Mouse (Mus musculus) heart, embryonic 14.5 days (tissue): ENCODE data around the gene 4930402F06Rik. TPM values are rescaled to one million over a fixed set of nuclear protein-coding genes. Genes with fewer than 3 reads are reported as not detected.

ENCODE experiments used
- ATAC-seq: fragments of 200-750 bp; cut with Nextera tagmentation; 2 replicates; pipeline ENCODE4 v1.8.0; 2017; ENCODE audit warnings: low read depth, moderate TSS enrichment; ENCODE audit not compliant: insufficient number of reproducible peaks, insufficient read depth, low FRiP score
- H3K27ac ChIP-seq, 2 experiments: fragments of 200-500 bp in 1 of 2; fragments of 300-500 bp in 1 of 2; sonication (generic) in 1 of 2; replicated peaks in 1 of 2; 2 replicates each; pipeline ENCODE4 v1.5.1; 2012 to 2014; ENCODE audit warnings: low read depth in 2 of 2, low read length in 2 of 2, control low read depth in 1 of 2, mild to moderate bottlenecking in 1 of 2, mixed read lengths in 1 of 2; ENCODE audit not compliant: control insufficient read depth in 1 of 2, insufficient read depth in 1 of 2
- H3K27me3 ChIP-seq: fragments of 300-500 bp; sonication (generic); 2 replicates; pipeline ENCODE4 v1.6.1; 2014; ENCODE audit warnings: mild to moderate bottlenecking, low read length, control low read depth; ENCODE audit not compliant: control insufficient read depth, insufficient read depth
- H3K36me3 ChIP-seq: fragments of 300-500 bp; sonication (generic); 2 replicates; pipeline ENCODE4 v1.6.1; 2014; ENCODE audit warnings: mild to moderate bottlenecking, control low read depth, low read length, mixed read lengths; ENCODE audit not compliant: control insufficient read depth, insufficient read depth
- H3K4me1 ChIP-seq, 2 experiments: fragments of 200-500 bp in 1 of 2; fragments of 300-500 bp in 1 of 2; sonication (generic) in 1 of 2; 2 replicates each; pipeline ENCODE4 v1.6.1; 2012 to 2014; ENCODE audit warnings: low read length in 2 of 2, control low read depth in 1 of 2, mixed read lengths in 1 of 2; ENCODE audit not compliant: control insufficient read depth in 2 of 2, insufficient read depth in 2 of 2
- H3K4me2 ChIP-seq: fragments of 300-500 bp; sonication (generic); 2 replicates; pipeline ENCODE4 v1.6.1; 2014; ENCODE audit warnings: mild to moderate bottlenecking, low read length
- H3K4me3 ChIP-seq, 2 experiments: fragments of 200-500 bp in 1 of 2; fragments of 300-500 bp in 1 of 2; sonication (generic) in 1 of 2; 2 replicates each; pipeline ENCODE4 v1.5.1; 2012 to 2014; ENCODE audit warnings: low read length in 2 of 2, mild to moderate bottlenecking in 2 of 2, control low read depth in 1 of 2, low read depth in 1 of 2, moderate library complexity in 1 of 2; ENCODE audit not compliant: control insufficient read depth in 1 of 2, insufficient read depth in 1 of 2
- H3K9ac ChIP-seq: fragments of 300-500 bp; sonication (generic); 2 replicates; pipeline ENCODE4 v1.6.1; 2014; ENCODE audit warnings: mild to moderate bottlenecking, low read length
- H3K9me3 ChIP-seq: fragments of 300-500 bp; sonication (generic); 2 replicates; pipeline ENCODE4 v1.6.1; 2016; ENCODE audit warnings: low read length, control low read depth; ENCODE audit not compliant: control insufficient read depth
- WGBS: fragments of 180-500 bp; shearing (Covaris S2); extraction: QIAGEN DNeasy Blood & Tissue Kit; methylation state at CpG from one replicate; pipeline ENCODE4 v1.1.7; 2014; 5-methylcytosine and 5-hydroxymethylcytosine counted together
- polyA plus RNA-seq: library from polyadenylated mRNA; unstranded; fragments of >200 nt; fragmentation: Nextera tagmentation; extraction: Ambion mirVana; gene quantifications from 2 replicates; pipeline ENCODE4 v1.2.1, GENCODE M21; 2014

4930402F06Rik gene
- polyA plus RNA-seq, 1 experiment from 2014 or later, result not detected

- 57% methylated on average over 3 of the region's 3 CpGs for WGBS
- H3K9me3 ChIP-seq, result no peaks in the 10 kb centered on the region
- ATAC-seq, result no peak
Observed at GRCm38 (mm10) chr2:35342605-35343004, 54.4 kb downstream of the 4930402F06Rik start.

DNA sequence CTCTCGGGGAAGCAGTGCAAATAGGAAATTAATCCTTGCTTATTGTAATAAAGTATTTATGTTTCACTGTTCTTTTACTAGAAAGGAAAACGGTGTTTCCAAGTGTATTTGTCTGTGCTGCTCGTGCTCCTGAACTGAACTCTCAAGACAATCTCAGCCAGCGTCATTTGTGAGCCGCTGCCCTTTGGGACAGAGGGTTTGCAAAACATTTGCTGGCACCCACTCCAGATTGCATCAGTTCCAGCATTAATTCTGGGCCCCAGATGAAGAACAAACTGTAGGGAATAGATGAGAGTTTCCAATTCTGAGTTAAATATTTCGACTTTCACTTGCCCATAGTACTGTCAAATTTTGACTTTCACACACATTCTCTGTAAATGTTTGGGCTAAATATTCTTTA lies 58.3 kb downstream of the 4930402F06Rik start:
- WGBS, result 74% methylated on average over 6 of the region's 6 CpGs
- H3K9me3 ChIP-seq, result no peaks in the 10 kb centered on the region
- no peaks in the 10 kb centered on the region for H3K36me3 ChIP-seq
- no peak overlapping the region for H3K27ac ChIP-seq
- H3K4me2 ChIP-seq, result no peak overlapping the region
- no peak overlapping the region for H3K9ac ChIP-seq
- peaks cover 5 to 13% of the 10 kb centered on the region in 2 experiments; a peak in 3 of 4 replicates for H3K4me1 ChIP-seq
- H3K4me3 ChIP-seq, result no peak overlapping the region
- H3K27me3 ChIP-seq, result no peaks in the 10 kb centered on the region
- no peak for ATAC-seq

More at GRCm38 (mm10) chr2:35342605-35343004, 54.4 kb downstream of the 4930402F06Rik start:
- H3K9ac ChIP-seq, result no peak overlapping the region
- no peak overlapping the region for H3K27ac ChIP-seq
- H3K27me3 ChIP-seq, result no peaks in the 10 kb centered on the region
- no peak overlapping the region for H3K4me2 ChIP-seq
- no peak overlapping the region for H3K4me3 ChIP-seq
- H3K4me1 ChIP-seq, result peaks cover 0 to 3% of the 10 kb centered on the region in 2 experiments; a peak in 1 of 4 replicates
- H3K36me3 ChIP-seq, result no peaks in the 10 kb centered on the region

- Histone ChIP-seq H3K4me2 (no peak overlapping the region), H3K4me1 (peaks cover 5 to 13% of the 10 kb centered on the region in 2 experiments; a peak in 3 of 4 replicates), H3K9ac (no peak overlapping the region), H3K27me3 (no peaks in the 10 kb centered on the region), H3K9me3 (no peaks in the 10 kb centered on the region), H3K4me3 (no peak overlapping the region), H3K36me3 (no peaks in the 10 kb centered on the region), H3K27ac (no peak overlapping the region)
- WGBS, result 56% methylated on average over 1 of the region's 1 CpGs
- no peak for ATAC-seq
Observed at GRCm38 (mm10) chr2:35338036-35338435, 58.9 kb downstream of the 4930402F06Rik start.

GRCm38 (mm10) chr2:35337419-35337818 lies 59.6 kb downstream of the 4930402F06Rik start:
- 55% methylated on average over 10 of the region's 10 CpGs for WGBS
- Histone ChIP-seq H3K4me2 (peak overlapping the region; percentile 96), H3K27me3 (no peaks in the 10 kb centered on the region), H3K36me3 (no peaks in the 10 kb centered on the region), H3K27ac (peak overlapping the region; percentile 41 to 57; a peak in 3 of 4 replicates), H3K9me3 (no peaks in the 10 kb centered on the region), H3K4me3 (peak overlapping the region; percentile 31 to 71), H3K9ac (peak overlapping the region; percentile 54), H3K4me1 (peaks cover 5 to 11% of the 10 kb centered on the region in 2 experiments; a peak in 3 of 4 replicates)
- ATAC-seq, result no peak

DNA sequence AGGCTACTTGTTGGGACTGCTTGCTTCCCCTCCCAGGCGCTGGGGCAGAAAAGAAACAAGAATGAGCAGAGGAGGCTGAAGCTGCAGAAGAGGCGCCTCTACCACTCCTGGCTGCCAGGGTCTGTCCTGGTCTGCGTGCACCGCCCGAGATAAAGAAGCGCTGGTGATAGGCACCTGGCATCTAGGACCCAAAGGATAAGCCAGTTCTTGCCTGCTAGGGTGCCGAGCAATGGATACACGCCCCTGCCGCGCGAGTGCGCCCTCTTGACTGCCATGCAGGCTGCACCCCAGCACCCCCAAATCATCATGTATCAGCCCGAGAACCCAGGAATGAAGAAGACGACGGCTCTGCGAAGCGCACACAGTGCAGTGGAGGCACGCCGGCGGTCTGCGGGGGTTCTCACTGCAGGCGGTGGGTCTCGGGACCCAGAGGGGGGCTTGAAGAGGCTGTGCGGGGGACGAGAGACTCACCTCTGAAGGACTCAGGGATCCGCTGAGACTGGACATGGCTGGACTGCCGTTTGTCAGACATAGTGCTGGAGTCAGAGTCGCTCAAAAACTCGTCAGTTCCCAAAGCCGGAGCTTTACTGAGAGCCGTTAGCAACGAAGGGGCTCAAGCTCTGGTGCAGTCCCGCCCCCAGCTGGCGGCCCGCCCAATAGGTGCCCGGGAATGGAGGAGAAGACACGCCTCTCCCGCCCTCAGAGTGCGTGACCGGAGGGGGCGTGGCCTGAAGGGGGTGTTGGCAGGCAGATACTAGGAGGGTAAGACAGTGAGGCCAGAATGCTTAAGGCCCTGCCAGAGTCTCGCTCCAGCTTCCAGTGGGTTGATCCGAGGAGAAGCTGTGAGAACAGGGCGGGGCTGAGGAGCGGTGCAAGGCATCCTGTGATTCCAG lies 60.3 kb downstream of the 4930402F06Rik start, which contains the start of gene Stom:
Gene Stom (minus strand): TSS at position 589 of the 893 bp plus-strand sequence.
- Histone ChIP-seq H3K27me3 (no peaks in the 10 kb centered on the region), H3K9me3 (no peaks in the 10 kb centered on the region), H3K4me2 (peak within 1 kb of the TSS; percentile 96), H3K4me1 (peaks cover 5 to 11% of the 10 kb centered on the region in 2 experiments; a peak in 3 of 4 replicates), H3K4me3 (peak within 1 kb of the TSS; percentile 71 to 75), H3K27ac (peak within 1 kb of the TSS; percentile 75 to 80), H3K36me3 (no peaks in the 10 kb centered on the region), H3K9ac (peak within 1 kb of the TSS; percentile 82)
- under 1% methylated on average over 45 of the region's 45 CpGs for WGBS
- ATAC-seq, result peak; percentile 98

GRCm38 (mm10) chr2:35335620-35336019 lies 61.4 kb downstream of the 4930402F06Rik start:
- no peak for ATAC-seq
- Histone ChIP-seq H3K9me3 (no peaks in the 10 kb centered on the region), H3K4me3 (peak overlapping the region; percentile 13 to 71; a peak in 3 of 4 replicates), H3K4me2 (peak overlapping the region; percentile 96), H3K36me3 (no peaks in the 10 kb centered on the region), H3K4me1 (peaks cover 5 to 11% of the 10 kb centered on the region in 2 experiments; a peak in 3 of 4 replicates), H3K9ac (peak overlapping the region; percentile 82), H3K27ac (no peak overlapping the region), H3K27me3 (no peaks in the 10 kb centered on the region)
- WGBS, result 29% methylated on average over 7 of the region's 7 CpGs

- H3K27ac ChIP-seq, result no peak overlapping the region
- H3K36me3 ChIP-seq, result no peaks in the 10 kb centered on the region
- H3K4me2 ChIP-seq, result no peak overlapping the region
- no peak overlapping the region for H3K9ac ChIP-seq
- ATAC-seq, result no peak
- H3K27me3 ChIP-seq, result no peaks in the 10 kb centered on the region
- no peaks in the 10 kb centered on the region for H3K9me3 ChIP-seq
- H3K4me1 ChIP-seq, result peaks cover 5 to 11% of the 10 kb centered on the region in 2 experiments; a peak in 3 of 4 replicates
- H3K4me3 ChIP-seq, result no peak overlapping the region
Observed at GRCm38 (mm10) chr2:35333670-35334069, 63.3 kb downstream of the 4930402F06Rik start.
